Mouse (Mus musculus): Measurements from ENCODE around the gene Klrb1f. TPM values are rescaled to one million over a fixed set of nuclear protein-coding genes. Genes with fewer than 3 reads are reported as not detected.

Klrb1f gene
- polyA plus RNA-seq, 2 experiments: 0.15 TPM; not detected in 1

GRCm38 (mm10) chr6:129027451-129028248 lies 18.1 kb upstream of the Klrb1f start:
- ATAC-seq (ENCODE audit: low FRiP score, low read depth) (no peak), DNase-seq (ENCODE audit: low spot score) (no peak)
- H3K27me3 ChIP-seq (ENCODE audit: control insufficient read depth, insufficient read depth, low read length): no peaks in the 10 kb centered on the region
- no peak overlapping the region for H3K9ac ChIP-seq (ENCODE audit: low read depth, low read length, severe bottlenecking)
- no peak overlapping the region for H3K4me3 ChIP-seq (replicated peaks; ENCODE audit: low read length)
- H3K36me3 ChIP-seq (ENCODE audit: control insufficient read depth, insufficient read depth, low read length): no peaks in the 10 kb centered on the region
- no peak overlapping the region for H3K4me2 ChIP-seq (replicated peaks; ENCODE audit: low read depth, low read length, severe bottlenecking)
- 89% methylated on average over 8 of the region's 8 CpGs for WGBS
- TF ChIP-seq POLR2A (IDR thresholded peaks at IDR 0.05; ENCODE audit: borderline replicate concordance, extremely low read depth, insufficient read depth, insufficient read length): no peak
- no peak overlapping the region for H3K27ac ChIP-seq (replicated peaks; ENCODE audit: low read depth, low read length)
- no peaks in the 10 kb centered on the region for H3K9me3 ChIP-seq (ENCODE audit: control insufficient read depth, low read length)
- no peaks in the 10 kb centered on the region for H3K4me1 ChIP-seq (ENCODE audit: control insufficient read depth, insufficient read depth, low read length)

DNA sequence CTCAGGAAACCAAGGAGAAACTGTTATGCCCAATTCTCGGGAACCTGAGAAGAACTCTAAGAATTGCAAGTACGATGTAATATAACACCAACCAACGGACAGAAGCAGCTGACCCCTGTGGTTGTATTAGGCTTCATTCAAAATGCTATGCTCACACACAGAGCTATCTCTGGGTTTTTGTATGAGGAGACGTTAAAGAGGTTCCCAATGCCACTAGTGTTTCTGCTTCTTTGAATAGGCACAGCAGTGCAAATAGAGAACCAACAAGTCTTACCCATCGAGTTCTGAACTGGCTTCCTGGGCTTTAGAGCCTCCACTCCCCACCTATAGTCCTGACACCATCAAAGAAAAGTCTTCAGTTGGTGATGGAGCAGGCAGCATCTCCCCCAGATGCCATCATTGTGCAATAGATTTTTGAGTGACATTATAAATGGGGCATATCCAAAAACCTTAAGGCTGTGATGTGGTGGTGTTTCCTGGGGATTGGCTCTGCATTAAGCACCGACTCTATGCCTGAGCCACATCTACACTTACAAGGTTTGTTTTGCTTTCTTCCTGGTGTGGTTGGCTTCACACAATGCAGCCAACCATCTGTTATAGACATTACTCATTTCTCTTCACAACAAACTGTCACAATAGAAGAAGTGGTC lies 15.4 kb upstream of the Klrb1f start:
- Histone ChIP-seq H3K27me3 (ENCODE audit: control insufficient read depth, insufficient read depth, low read length) (no peaks in the 10 kb centered on the region), H3K4me3 (replicated peaks; ENCODE audit: low read length) (no peak overlapping the region), H3K9ac (ENCODE audit: low read depth, low read length, severe bottlenecking) (no peak overlapping the region), H3K4me1 (ENCODE audit: control insufficient read depth, insufficient read depth, low read length) (no peaks in the 10 kb centered on the region), H3K36me3 (ENCODE audit: control insufficient read depth, insufficient read depth, low read length) (no peaks in the 10 kb centered on the region), H3K9me3 (ENCODE audit: control insufficient read depth, low read length) (no peaks in the 10 kb centered on the region), H3K4me2 (replicated peaks; ENCODE audit: low read depth, low read length, severe bottlenecking) (no peak overlapping the region), H3K27ac (replicated peaks; ENCODE audit: low read depth, low read length) (no peak overlapping the region)
- DNase-seq (ENCODE audit: low spot score) (no peak), ATAC-seq (ENCODE audit: low FRiP score, low read depth) (no peak)
- WGBS: 57% methylated on average over 6 of the region's 6 CpGs
- no peak for TF ChIP-seq POLR2A (IDR thresholded peaks at IDR 0.05; ENCODE audit: borderline replicate concordance, extremely low read depth, insufficient read depth, insufficient read length)

DNA sequence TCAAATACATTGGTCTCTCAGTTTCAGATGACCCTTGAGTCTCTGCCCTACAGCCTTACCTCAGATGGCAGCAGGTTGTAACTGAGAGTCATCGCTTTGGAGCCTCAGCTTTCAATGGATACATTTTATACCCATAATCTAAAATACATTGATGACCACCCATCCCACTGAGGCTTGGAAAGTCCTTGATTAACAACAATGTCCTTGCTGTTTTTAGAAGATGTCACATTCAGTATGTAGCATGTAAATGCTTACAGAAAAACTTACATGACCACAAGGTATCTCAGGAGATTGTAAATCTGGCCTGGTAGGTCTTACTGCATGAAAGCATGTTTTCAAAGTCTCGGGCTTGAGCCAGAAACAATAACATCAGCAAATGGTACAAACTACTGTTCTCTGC lies 14.7 kb upstream of the Klrb1f start:
- 81% methylated on average over 2 of the region's 2 CpGs for WGBS
- no peaks in the 10 kb centered on the region for H3K4me1 ChIP-seq (ENCODE audit: control insufficient read depth, insufficient read depth, low read length)
- H3K27ac ChIP-seq (replicated peaks; ENCODE audit: low read depth, low read length): no peak overlapping the region
- no peak overlapping the region for H3K4me3 ChIP-seq (replicated peaks; ENCODE audit: low read length)
- no peaks in the 10 kb centered on the region for H3K9me3 ChIP-seq (ENCODE audit: control insufficient read depth, low read length)
- ATAC-seq (ENCODE audit: low FRiP score, low read depth) (no peak), DNase-seq (ENCODE audit: low spot score) (no peak)
- no peaks in the 10 kb centered on the region for H3K36me3 ChIP-seq (ENCODE audit: control insufficient read depth, insufficient read depth, low read length)
- no peak for TF ChIP-seq POLR2A (IDR thresholded peaks at IDR 0.05; ENCODE audit: borderline replicate concordance, extremely low read depth, insufficient read depth, insufficient read length)
- H3K4me2 ChIP-seq (replicated peaks; ENCODE audit: low read depth, low read length, severe bottlenecking): no peak overlapping the region
- H3K27me3 ChIP-seq (ENCODE audit: control insufficient read depth, insufficient read depth, low read length): no peaks in the 10 kb centered on the region
- no peak overlapping the region for H3K9ac ChIP-seq (ENCODE audit: low read depth, low read length, severe bottlenecking)

DNA sequence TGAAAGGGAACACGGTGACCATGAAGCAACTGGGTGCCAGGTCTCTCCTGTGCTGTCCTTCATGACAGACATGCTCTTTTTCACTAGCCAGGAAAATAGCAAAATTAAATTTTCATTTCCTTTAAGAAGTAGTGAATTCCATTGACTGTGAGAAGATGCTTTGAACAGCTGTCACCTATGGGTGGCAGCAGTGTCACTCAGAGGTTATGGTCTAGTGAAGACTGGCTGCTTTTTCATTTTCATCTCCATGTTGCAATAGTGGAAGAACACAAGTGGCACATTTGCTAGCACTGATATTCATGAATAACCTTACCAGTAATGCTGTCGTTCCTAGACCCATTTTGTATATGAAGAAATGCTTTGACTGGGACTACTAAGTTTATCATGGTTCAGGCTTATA lies 12.3 kb upstream of the Klrb1f start:
- no peaks in the 10 kb centered on the region for H3K9me3 ChIP-seq (ENCODE audit: control insufficient read depth, low read length)
- no peak overlapping the region for H3K9ac ChIP-seq (ENCODE audit: low read depth, low read length, severe bottlenecking)
- no peaks in the 10 kb centered on the region for H3K36me3 ChIP-seq (ENCODE audit: control insufficient read depth, insufficient read depth, low read length)
- H3K4me2 ChIP-seq (replicated peaks; ENCODE audit: low read depth, low read length, severe bottlenecking): no peak overlapping the region
- ATAC-seq (ENCODE audit: low FRiP score, low read depth) (no peak), DNase-seq (ENCODE audit: low spot score) (no peak)
- H3K27ac ChIP-seq (replicated peaks; ENCODE audit: low read depth, low read length): no peak overlapping the region
- no peaks in the 10 kb centered on the region for H3K4me1 ChIP-seq (ENCODE audit: control insufficient read depth, insufficient read depth, low read length)
- no peak for TF ChIP-seq POLR2A (IDR thresholded peaks at IDR 0.05; ENCODE audit: borderline replicate concordance, extremely low read depth, insufficient read depth, insufficient read length)
- WGBS: 81% methylated on average over 2 of the region's 2 CpGs
- no peaks in the 10 kb centered on the region for H3K27me3 ChIP-seq (ENCODE audit: control insufficient read depth, insufficient read depth, low read length)
- H3K4me3 ChIP-seq (replicated peaks; ENCODE audit: low read length): no peak overlapping the region

GRCm38 (mm10) chr6:129035017-129035416 lies 10.7 kb upstream of the Klrb1f start:
- Histone ChIP-seq H3K4me1 (ENCODE audit: control insufficient read depth, insufficient read depth, low read length) (no peaks in the 10 kb centered on the region), H3K27me3 (ENCODE audit: control insufficient read depth, insufficient read depth, low read length) (no peaks in the 10 kb centered on the region), H3K4me3 (replicated peaks; ENCODE audit: low read length) (no peak overlapping the region), H3K27ac (replicated peaks; ENCODE audit: low read depth, low read length) (no peak overlapping the region), H3K9ac (ENCODE audit: low read depth, low read length, severe bottlenecking) (no peak overlapping the region), H3K4me2 (replicated peaks; ENCODE audit: low read depth, low read length, severe bottlenecking) (no peak overlapping the region), H3K36me3 (ENCODE audit: control insufficient read depth, insufficient read depth, low read length) (no peaks in the 10 kb centered on the region), H3K9me3 (ENCODE audit: control insufficient read depth, low read length) (no peaks in the 10 kb centered on the region)
- WGBS: 69% methylated on average over 2 of the region's 2 CpGs
- ATAC-seq (ENCODE audit: low FRiP score, low read depth) (no peak), DNase-seq (ENCODE audit: low spot score) (no peak)
- TF ChIP-seq POLR2A (IDR thresholded peaks at IDR 0.05; ENCODE audit: borderline replicate concordance, extremely low read depth, insufficient read depth, insufficient read length): no peak
